Mouse (Mus musculus) liver, embryonic 14.5 days (tissue): ENCODE data around the gene Cd300e.

Experiments used
- CTCF ChIP-seq: IDR thresholded peaks from 2 replicates; pipeline ENCODE4 v1.5.1; 2016; ENCODE audit warnings: antibody characterized with exemption, low read depth, control low read depth
- EP300 ChIP-seq: IDR thresholded peaks from 2 replicates; pipeline ENCODE4 v1.6.1; 2016; ENCODE audit warnings: antibody characterized with exemption, low read depth

DNA sequence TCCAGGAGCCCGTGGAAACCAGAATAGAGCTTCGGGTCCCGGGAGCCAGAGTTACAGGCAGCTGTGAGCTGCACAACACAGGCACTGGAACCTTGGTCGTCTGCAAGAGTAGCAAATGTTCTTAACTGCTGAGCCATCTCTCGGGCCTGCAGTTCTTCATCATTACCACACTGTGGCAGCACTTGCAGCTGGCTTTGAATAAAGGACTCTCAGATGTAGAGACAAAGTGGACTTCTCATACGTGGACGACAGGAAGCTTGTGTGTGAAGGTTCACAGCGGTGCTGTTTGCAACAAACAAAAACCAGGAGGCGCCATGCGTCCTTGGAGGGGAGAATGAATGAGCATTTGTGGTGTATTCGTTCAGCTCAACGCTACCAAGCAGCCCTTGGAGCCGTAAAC lies 18.9 kb upstream of the Cd300e start:
- TF ChIP-seq CTCF (peak; percentile 80), EP300 (no peak)
